In the genomic region with DNA sequence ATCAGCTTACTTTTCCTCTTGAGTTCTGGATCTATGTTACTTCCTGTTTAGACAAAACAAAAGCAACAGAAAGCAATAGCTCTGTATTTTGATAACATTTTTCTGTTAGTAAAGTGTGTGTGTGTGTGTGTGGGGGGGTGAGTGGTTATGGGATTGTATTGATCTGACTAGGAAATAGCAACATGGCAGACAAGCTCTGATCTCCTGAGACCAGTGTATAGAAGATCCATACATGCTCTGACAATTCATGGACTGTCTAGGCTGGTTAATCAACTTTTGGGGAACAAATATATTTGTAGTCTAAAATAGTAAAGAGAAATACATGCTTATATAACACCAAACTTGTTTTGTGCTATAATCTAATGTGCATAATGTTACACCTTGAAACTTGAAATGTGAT, we compare ENCODE assay signal across 36 mouse cellular contexts.
"Had no signal": no experiment of that assay in that cellular context is flagged by ENCODE, and none has a peak within 500 bp of the region (broad histone marks: within the 10 kb centered on the region; RNA-seq: fewer than 3 reads in every experiment).

No protein-coding gene starts in this region.

- H3K4me2 ChIP-seq: heart, embryonic 11.5 days; heart, embryonic 12.5 days; heart, embryonic 13.5 days; heart, embryonic 15.5 days; hindbrain, embryonic 12.5 days; hindbrain, embryonic 13.5 days; hindbrain, embryonic 14.5 days; hindbrain, embryonic 15.5 days; intestine, embryonic 15.5 days; kidney, embryonic 15.5 days had no signal

- H3K9me3 ChIP-seq: heart, embryonic 10.5 days; heart, embryonic 12.5 days; heart, embryonic 13.5 days; heart, embryonic 15.5 days; hindbrain, embryonic 10.5 days; hindbrain, embryonic 12.5 days; hindbrain, embryonic 13.5 days; hindbrain, embryonic 15.5 days; intestine, embryonic 15.5 days; kidney, embryonic 15.5 days had no signal

- H3K27me3 ChIP-seq: heart, embryonic 12.5 days; heart, embryonic 13.5 days; heart, embryonic 15.5 days; hindbrain, embryonic 12.5 days; hindbrain, embryonic 13.5 days; hindbrain, embryonic 15.5 days; intestine, embryonic 15.5 days; kidney, embryonic 15.5 days had no signal

- H3K4me3 ChIP-seq: heart, adult 2 months; heart, embryonic 10.5 days; heart, embryonic 12.5 days; heart, embryonic 13.5 days; heart, embryonic 15.5 days; hindbrain, embryonic 10.5 days; hindbrain, embryonic 12.5 days; hindbrain, embryonic 13.5 days; hindbrain, embryonic 15.5 days; intestine, embryonic 15.5 days; kidney, embryonic 15.5 days; layer of hippocampus, adult 2 months had no signal

- H3K4me1 ChIP-seq: heart, embryonic 10.5 days; heart, embryonic 12.5 days; heart, embryonic 13.5 days; heart, embryonic 15.5 days; hindbrain, embryonic 10.5 days; hindbrain, embryonic 12.5 days; hindbrain, embryonic 13.5 days; hindbrain, embryonic 15.5 days; intestine, embryonic 15.5 days; kidney, embryonic 15.5 days had no signal

- DNase-seq: heart, adult 18-20 months; heart, adult 2 months; heart, postnatal 10 days; heart, postnatal 14 days; heart, postnatal 36 days; heart, postnatal 4 days; kidney, adult 11 months; kidney, adult 18-20 months; kidney, adult 2 months; kidney, adult 8-10 months; kidney, adult 9 months; kidney, postnatal 10 days; kidney, postnatal 14 days; kidney, postnatal 25 days; kidney, postnatal 36 days; kidney, postnatal 4 days; layer of hippocampus, adult 9-11 months; layer of hippocampus, postnatal 36 days had no signal

- ATAC-seq: hindbrain, embryonic 16.5 days; inflammation-experienced regulatory T-cells, adult 6 months; intestine, embryonic 15.5 days; intestine, embryonic 16.5 days; intestine, postnatal 0 days had no signal

- H3K36me3 ChIP-seq: heart, embryonic 10.5 days; heart, embryonic 12.5 days; heart, embryonic 13.5 days; heart, embryonic 15.5 days; hindbrain, embryonic 10.5 days; hindbrain, embryonic 12.5 days; hindbrain, embryonic 13.5 days; hindbrain, embryonic 15.5 days; intestine, embryonic 15.5 days; kidney, embryonic 15.5 days had no signal

- H3K9ac ChIP-seq: heart, embryonic 12.5 days; heart, embryonic 13.5 days; heart, embryonic 15.5 days; hindbrain, embryonic 12.5 days; hindbrain, embryonic 13.5 days; hindbrain, embryonic 14.5 days; hindbrain, embryonic 15.5 days; intestine, embryonic 15.5 days; kidney, embryonic 15.5 days had no signal

- H3K27ac ChIP-seq: heart, adult 2 months; heart, embryonic 10.5 days; heart, embryonic 13.5 days; heart, embryonic 15.5 days; hindbrain, embryonic 10.5 days; hindbrain, embryonic 12.5 days; hindbrain, embryonic 13.5 days; hindbrain, embryonic 14.5 days; hindbrain, embryonic 15.5 days; intestine, embryonic 15.5 days; kidney, embryonic 15.5 days; kidney, postnatal 0 days; layer of hippocampus, adult 2 months had no signal
